Mouse (Mus musculus) small intestine, adult 2 months (tissue): ENCODE data around the gene Usp51. TPM values are rescaled to one million over a fixed set of nuclear protein-coding genes. Genes with fewer than 3 reads are reported as not detected.
A peak's percentile ranks its signal among the peaks of the same experiment; 100 is the strongest.
"Not testable (repeated sequence)": the region's sequence is repeated elsewhere in the genome, so short reads cannot be mapped to it uniquely, and the experiment has no call there.

Source experiments
- H3K27ac ChIP-seq: fragments of 200-500 bp; 2 replicates; pipeline ENCODE4 v1.5.1; 2012; ENCODE audit warnings: low read depth, low read length, control low read depth, inconsistent platforms; ENCODE audit not compliant: insufficient read depth
- H3K27me3 ChIP-seq: fragments of 200-500 bp; 2 replicates; pipeline ENCODE4 v1.6.1; 2012; ENCODE audit warnings: mild to moderate bottlenecking, moderate library complexity, low read length, inconsistent platforms; ENCODE audit not compliant: control insufficient read depth, insufficient read depth
- H3K36me3 ChIP-seq: fragments of 200-500 bp; 2 replicates; pipeline ENCODE4 v1.6.1; 2012; ENCODE audit warnings: mild to moderate bottlenecking, low read length, control low read depth, inconsistent platforms; ENCODE audit not compliant: control insufficient read depth, insufficient read depth
- H3K4me1 ChIP-seq: fragments of 200-500 bp; 2 replicates; pipeline ENCODE4 v1.6.1; 2012; ENCODE audit warnings: low read length, inconsistent platforms, mixed read lengths; ENCODE audit not compliant: control insufficient read depth, insufficient read depth, insufficient read length
- H3K4me3 ChIP-seq: fragments of 200-500 bp; 2 replicates; pipeline ENCODE4 v1.5.1; 2012; ENCODE audit warnings: low read depth, mild to moderate bottlenecking, control low read depth, inconsistent platforms, low read length, moderate library complexity
- CTCF ChIP-seq: fragments of 200-500 bp; IDR thresholded peaks from 2 replicates; pipeline ENCODE4 v1.5.1; 2012; ENCODE audit warnings: low read depth, mild to moderate bottlenecking, control low read depth, inconsistent platforms, low read length, moderate library complexity, mixed read lengths; ENCODE audit not compliant: insufficient replicate concordance, insufficient read length; ENCODE audit errors: extremely low read depth
- POLR2A ChIP-seq: fragments of 200-500 bp; IDR thresholded peaks from 2 replicates; pipeline ENCODE4 v1.6.1; 2012; ENCODE audit warnings: low read depth, mild to moderate bottlenecking, control low read depth, inconsistent platforms, low read length, moderate library complexity
- WGBS: fragments of 180-500 bp; shearing (Covaris S2); methylation state at CpG from one replicate; pipeline ENCODE4 v1.1.7; 2018; 5-methylcytosine and 5-hydroxymethylcytosine counted together
- polyA plus RNA-seq: library from polyadenylated mRNA; depleted of rRNA; stranded (reverse); fragments of >200 nt; gene quantifications from 2 replicates; pipeline ENCODE4 v1.2.3, GENCODE M21; 2012; rRNA removed

Usp51 gene
- polyA plus RNA-seq, result not detected in 2 replicates

DNA sequence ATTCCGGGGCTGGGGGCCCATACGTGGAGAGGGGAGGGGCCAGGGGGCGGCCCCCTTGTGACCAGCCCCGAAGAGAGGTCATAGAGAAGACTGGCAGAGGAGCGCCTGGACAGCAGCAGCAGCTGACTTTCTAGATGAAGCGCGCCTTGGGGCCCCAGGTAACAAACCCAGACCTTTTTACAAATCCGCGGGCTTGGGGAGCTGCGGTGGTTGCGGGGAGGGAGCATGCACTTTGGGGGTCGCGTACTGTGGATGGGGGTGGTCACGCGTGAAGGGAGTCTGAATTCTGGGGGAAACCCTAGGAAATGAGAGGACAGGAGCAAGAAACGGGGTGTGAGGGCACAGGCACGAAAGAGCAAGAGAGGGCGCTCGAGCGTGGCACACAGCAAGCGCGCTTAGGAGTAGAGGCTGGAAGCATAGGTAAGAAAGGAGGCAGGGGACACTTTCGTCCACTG is at the start of gene Usp51:
Usp51 (plus strand) TSS at position 83 of the 455 bp plus-strand sequence.
- no peaks in the 10 kb centered on the region for H3K36me3 ChIP-seq
- no peak within 1 kb of the TSS for H3K27ac ChIP-seq
- WGBS, result 16% methylated on average over 23 of the region's 23 CpGs
- H3K4me1 ChIP-seq, result no peaks in the 10 kb centered on the region
- peak within 1 kb of the TSS; percentile 91 for H3K4me3 ChIP-seq
- TF ChIP-seq POLR2A (no peak), CTCF (peak; percentile 5; the same call in 1 of the 2 replicates)
- H3K27me3 ChIP-seq, result no peaks in the 10 kb centered on the region

DNA sequence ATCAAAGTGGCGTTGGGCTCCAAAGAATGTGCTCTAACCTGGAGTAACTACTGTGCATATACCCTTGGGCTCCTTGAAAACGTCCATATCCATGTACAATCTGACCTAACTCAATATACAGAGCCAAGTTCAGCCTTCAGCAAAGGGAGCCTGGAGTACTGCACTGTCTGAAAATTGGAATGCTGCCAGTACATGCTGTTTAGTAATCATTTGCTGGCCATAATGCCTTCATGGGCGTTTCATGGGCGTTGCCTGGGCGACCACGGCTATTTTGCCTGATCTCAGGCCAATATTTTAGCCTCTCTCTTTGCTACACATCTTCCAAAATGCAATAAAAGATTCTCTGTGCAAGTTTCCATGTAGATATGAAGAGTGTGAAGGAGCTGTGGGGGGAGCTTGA is 36.7 kb upstream of the Usp51 start:
- no peak overlapping the region for H3K27ac ChIP-seq
- no peaks in the 10 kb centered on the region for H3K36me3 ChIP-seq
- no peak overlapping the region for H3K4me3 ChIP-seq
- 43% methylated on average over 6 of the region's 6 CpGs for WGBS
- TF ChIP-seq CTCF (no peak), POLR2A (no peak)
- H3K27me3 ChIP-seq, result no peaks in the 10 kb centered on the region
- no peaks in the 10 kb centered on the region for H3K4me1 ChIP-seq

DNA sequence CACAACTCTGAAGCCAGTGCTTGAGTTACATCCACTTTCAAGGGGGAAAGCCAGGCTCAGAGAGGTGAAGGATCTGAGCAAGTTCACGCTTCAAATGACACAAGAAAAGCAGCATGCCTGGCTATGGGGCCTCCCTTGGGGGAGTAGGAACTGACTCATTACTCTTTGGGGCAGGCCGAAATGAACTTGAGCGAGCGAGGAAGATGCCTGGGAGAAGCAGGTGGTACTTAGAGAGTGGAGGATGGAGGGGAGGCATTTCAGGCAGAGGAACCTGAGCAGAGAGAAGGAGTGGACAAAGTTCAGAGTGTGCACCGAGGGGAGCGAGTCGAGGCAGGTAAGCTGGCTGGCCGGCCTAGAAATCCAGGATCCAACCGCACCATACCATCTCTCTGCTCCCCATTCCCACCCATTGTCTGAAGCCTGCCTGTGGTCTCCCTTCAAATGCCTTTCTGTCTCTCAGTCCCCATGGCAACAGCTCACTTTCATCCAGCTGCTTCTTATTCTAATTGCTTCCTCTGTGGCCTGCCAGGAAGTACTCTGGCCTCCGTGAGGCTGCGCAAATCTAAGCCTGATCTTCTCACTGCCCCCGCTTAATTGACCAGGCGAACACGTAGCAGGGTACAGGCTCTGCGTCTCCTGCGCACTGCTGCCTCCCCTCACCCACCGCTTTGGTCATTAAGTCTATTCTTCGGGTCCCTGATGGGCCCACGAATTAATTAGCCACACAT is 32.6 kb upstream of the Usp51 start:
- not testable (repeated sequence) for H3K4me1 ChIP-seq, H3K27me3 ChIP-seq, H3K27ac ChIP-seq, H3K4me3 ChIP-seq, H3K36me3 ChIP-seq
- WGBS, result 23% methylated on average over 6 of the region's 19 CpGs

DNA sequence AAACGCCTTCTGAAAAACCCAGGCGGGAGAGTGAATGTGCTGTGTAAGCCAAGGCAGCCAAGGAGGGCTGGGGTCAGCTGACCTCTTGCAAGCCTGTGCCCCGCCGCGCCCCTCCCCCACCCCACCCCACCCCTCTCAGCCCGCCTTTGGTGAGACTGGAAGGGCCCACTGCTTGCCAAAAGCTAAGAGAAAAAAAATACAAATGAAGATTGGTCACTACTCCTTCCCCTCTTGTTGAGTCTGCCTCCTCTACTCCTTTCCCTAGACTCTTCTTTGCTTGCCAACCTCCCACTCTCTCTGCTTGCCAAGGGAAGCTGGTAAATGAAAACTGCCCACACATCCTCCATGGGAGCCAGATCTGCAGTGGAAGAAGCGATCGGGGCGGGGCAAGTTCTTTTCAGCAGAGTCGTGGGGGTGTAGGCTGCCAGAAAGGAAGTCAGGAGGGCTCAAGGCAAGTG is 32.0 kb upstream of the Usp51 start:
- Histone ChIP-seq H3K36me3 (no peaks in the 10 kb centered on the region), H3K27me3 (no peaks in the 10 kb centered on the region), H3K4me3 (no peak overlapping the region), H3K27ac (no peak overlapping the region), H3K4me1 (no peaks in the 10 kb centered on the region)
- TF ChIP-seq CTCF (no peak), POLR2A (no peak)
- 21% methylated on average over 10 of the region's 10 CpGs for WGBS

DNA sequence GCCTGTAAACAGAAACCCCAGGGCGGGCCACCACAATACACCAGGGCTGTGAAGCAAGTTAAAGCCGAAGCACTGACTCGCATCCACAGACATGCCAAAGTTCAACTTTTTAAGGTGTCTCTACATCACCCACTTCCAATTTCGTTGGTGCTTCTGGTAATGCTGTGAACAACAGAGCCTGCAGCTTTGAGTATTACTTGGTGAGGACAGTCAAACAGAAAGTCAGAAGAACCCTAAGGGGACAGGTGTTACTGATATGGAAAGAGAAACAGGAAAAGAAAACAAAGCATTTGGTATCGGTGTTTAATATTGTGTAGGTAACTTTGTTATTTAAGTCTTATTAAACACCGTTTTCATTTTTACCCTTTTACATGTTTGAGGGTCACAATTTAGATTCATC is 29.7 kb upstream of the Usp51 start:
- Histone ChIP-seq H3K4me3 (no peak overlapping the region), H3K36me3 (no peaks in the 10 kb centered on the region), H3K27ac (no peak overlapping the region), H3K4me1 (no peaks in the 10 kb centered on the region), H3K27me3 (no peaks in the 10 kb centered on the region)
- WGBS, result 80% methylated on average over 6 of the region's 6 CpGs
- no peak for TF ChIP-seq CTCF
- TF ChIP-seq POLR2A, result no peak

DNA sequence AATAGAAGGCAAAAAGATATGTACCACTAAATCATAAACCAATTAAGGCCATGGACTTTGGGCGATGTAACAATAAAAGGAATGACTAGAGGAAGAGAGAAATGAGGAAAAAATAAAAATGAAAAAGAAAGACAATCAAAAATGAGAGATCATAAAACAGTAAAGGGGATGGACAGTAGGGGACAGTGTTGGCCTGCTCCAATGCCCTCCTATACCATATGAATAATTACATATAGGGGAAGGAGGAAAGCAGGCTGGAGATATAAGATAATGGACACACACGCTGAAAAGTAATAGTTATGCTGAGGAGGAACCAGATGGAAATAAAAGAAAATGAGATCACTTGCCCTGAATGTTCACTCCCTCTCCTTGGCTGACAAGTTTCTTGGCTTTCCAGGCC is 21.3 kb upstream of the Usp51 start:
- TF ChIP-seq POLR2A, result no peak
- no peak for TF ChIP-seq CTCF
- H3K27ac ChIP-seq, result no peak overlapping the region
- H3K36me3 ChIP-seq, result no peaks in the 10 kb centered on the region
- H3K4me3 ChIP-seq, result no peak overlapping the region
- no peaks in the 10 kb centered on the region for H3K4me1 ChIP-seq
- 25% methylated on average over 2 of the region's 2 CpGs for WGBS
- no peaks in the 10 kb centered on the region for H3K27me3 ChIP-seq

DNA sequence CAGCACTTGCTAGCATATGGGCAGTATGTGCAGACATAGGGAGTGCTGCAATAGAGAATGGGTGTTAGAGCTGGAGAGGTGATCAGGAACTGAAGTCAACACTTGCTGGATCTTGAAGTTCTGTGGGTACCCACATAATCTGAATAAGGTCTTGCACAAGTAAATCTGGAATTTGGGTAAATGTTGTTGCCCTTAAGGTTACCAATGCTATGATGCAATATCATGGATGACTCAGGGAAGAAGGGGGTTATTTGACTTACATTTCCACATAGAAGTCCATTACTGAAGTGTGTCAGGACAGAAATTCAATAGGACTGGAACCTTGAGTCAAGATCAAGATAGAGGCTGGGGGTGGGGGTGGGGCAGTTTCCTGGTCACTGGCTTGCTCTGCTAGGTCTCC is 16.4 kb upstream of the Usp51 start:
- not testable (repeated sequence) for H3K27me3 ChIP-seq, H3K27ac ChIP-seq, H3K36me3 ChIP-seq, H3K4me1 ChIP-seq, H3K4me3 ChIP-seq

DNA sequence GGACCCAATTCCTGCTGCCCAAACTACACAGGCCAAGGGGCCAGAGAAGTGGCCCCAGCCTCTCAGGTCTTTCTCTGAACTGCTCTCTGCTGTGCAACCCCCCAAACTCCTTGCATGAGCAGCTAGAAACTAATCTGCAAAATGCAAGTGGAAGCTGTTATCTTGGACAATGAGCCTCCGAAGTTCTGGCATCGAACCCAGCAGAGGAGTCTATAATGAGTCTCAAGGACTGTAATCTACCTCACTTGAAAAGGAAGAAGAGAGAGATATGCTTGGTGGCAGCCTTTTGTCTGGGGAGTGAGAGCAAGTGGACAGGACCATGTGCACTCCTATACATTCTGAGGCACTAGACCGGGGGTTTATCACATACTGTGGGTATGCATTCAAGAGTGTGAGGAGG is 10.2 kb upstream of the Usp51 start:
- not testable (repeated sequence) for H3K27me3 ChIP-seq, H3K27ac ChIP-seq, H3K4me1 ChIP-seq, H3K4me3 ChIP-seq, H3K36me3 ChIP-seq
- no CpG with 5 or more reads among the region's 3 CpGs for WGBS
